Mouse (Mus musculus): ENCODE data around the gene Olfr639.

- TF ChIP-seq ZNF384 (IDR thresholded peaks at IDR 0.05; ENCODE audit: low read depth, low read length): no peak
- TF ChIP-seq CHD2 (IDR thresholded peaks at IDR 0.05; ENCODE audit: low read depth, low read length): no peak
These were observed 18.0 kb downstream of the Olfr639 start for GRCm38 (mm10) chr7:103999124-103999523.
